Mouse (Mus musculus) MEL (cell line): Measurements from ENCODE around the gene Sorbs2.

Experiments used
- CHD1 ChIP-seq: IDR thresholded peaks from 2 replicates; pipeline ENCODE4 v1.6.1; 2012; ENCODE audit warnings: low read depth, mild to moderate bottlenecking, inconsistent platforms, low read length, improper control_type of control experiment
- CTCF ChIP-seq, 3 experiments: IDR thresholded peaks in 2 of 3; conservative IDR thresholded peaks in 1 of 3; 2 replicates each; pipeline ENCODE4 v1.5.1; 2011 to 2012; ENCODE audit warnings: low read length in 3 of 3, low read depth in 2 of 3, mild to moderate bottlenecking in 2 of 3, improper control_type of control experiment in 1 of 3, inconsistent platforms in 1 of 3, mixed read lengths in 1 of 3, moderate library complexity in 1 of 3; ENCODE audit not compliant: control insufficient read depth in 1 of 3, insufficient read depth in 1 of 3, poor library complexity in 1 of 3, severe bottlenecking in 1 of 3
- EP300 ChIP-seq, 2 experiments: IDR thresholded peaks; 2 replicates each; pipeline ENCODE4 v1.6.1; 2011; ENCODE audit warnings: improper control_type of control experiment in 2 of 2, low read length in 2 of 2, low read depth in 1 of 2, mild to moderate bottlenecking in 1 of 2
- MAZ ChIP-seq: IDR thresholded peaks from 2 replicates; pipeline ENCODE4 v1.6.1; 2012; ENCODE audit warnings: low read depth, mild to moderate bottlenecking, inconsistent platforms, low read length, improper control_type of control experiment
- MXI1 ChIP-seq: IDR thresholded peaks from 2 replicates; pipeline ENCODE4 v1.6.1; 2011; ENCODE audit warnings: mild to moderate bottlenecking, low read depth, low read length, improper control_type of control experiment
- POLR2A ChIP-seq, 2 experiments: IDR thresholded peaks; 2 replicates each; pipeline ENCODE4 v1.6.1; 2011 to 2012; ENCODE audit warnings: low read length in 2 of 2, mild to moderate bottlenecking in 2 of 2, control low read depth in 1 of 2, improper control_type of control experiment in 1 of 2, low read depth in 1 of 2, moderate library complexity in 1 of 2; ENCODE audit not compliant: control insufficient read depth in 1 of 2, insufficient read depth in 1 of 2, poor library complexity in 1 of 2
- RAD21 ChIP-seq: IDR thresholded peaks from 2 replicates; pipeline ENCODE4 v1.6.1; 2011; ENCODE audit warnings: mild to moderate bottlenecking, low read depth, low read length, improper control_type of control experiment
- SIN3A ChIP-seq: IDR thresholded peaks from 2 replicates; pipeline ENCODE4 v1.6.1; 2012; ENCODE audit warnings: low read length, improper control_type of control experiment, inconsistent platforms
- USF1 ChIP-seq: IDR thresholded peaks from 2 replicates; pipeline ENCODE4 v1.6.1; 2014; ENCODE audit warnings: low read depth, mild to moderate bottlenecking, inconsistent platforms, low read length, improper control_type of control experiment, moderate library complexity
- ZC3H11A ChIP-seq: IDR thresholded peaks from 2 replicates; pipeline ENCODE4 v1.6.1; 2012; ENCODE audit warnings: low read depth, mild to moderate bottlenecking, inconsistent platforms, low read length, improper control_type of control experiment

GRCm38 (mm10) chr8:45829985-45830548 is 322.5 kb downstream of the Sorbs2 start:
- TF ChIP-seq EP300 (IDR thresholded peaks at IDR 0.05; ENCODE audit: low read depth in 1 of 2, low read length in 2 of 2), result no peak
- TF ChIP-seq SIN3A, result no peak
- no peak for TF ChIP-seq MAZ
- no peak for TF ChIP-seq RAD21
- no peak for TF ChIP-seq USF1
- TF ChIP-seq MXI1, result no peak
- TF ChIP-seq CHD1, result no peak
- TF ChIP-seq ZC3H11A, result no peak
- no peak for TF ChIP-seq CTCF (IDR thresholded peaks at IDR 0.05 in 2 of 3, conservative IDR thresholded peaks at IDR 0.05 in 1 of 3; ENCODE audit: control insufficient read depth in 1 of 3, insufficient read depth in 1 of 3, low read depth in 2 of 3, low read length in 3 of 3, poor library complexity in 1 of 3, severe bottlenecking in 1 of 3)
- no peak for TF ChIP-seq POLR2A (IDR thresholded peaks at IDR 0.05; ENCODE audit: control insufficient read depth in 1 of 2, insufficient read depth in 1 of 2, low read depth in 1 of 2, low read length in 2 of 2, poor library complexity in 1 of 2)
